Mouse (Mus musculus) CH12F3 (cell line): ENCODE data around the gene Dguok.

Experiments used
- in situ Hi-C: fragments of 300-500 bp; cut with MboI; formaldehyde crosslinking; loops from 2 replicates; pipeline ENCODE4 v1.14.3; 2020; ENCODE audit warnings: low sequenced_read_pairs

Dguok gene

GRCm38 (mm10) chr6:83456131-83456983 lies 50.4 kb downstream of the Dguok start:
- in situ Hi-C loops: no loop called here

- in situ Hi-C loops: no loop called here
Observed at GRCm38 (mm10) chr6:83455328-83456130, 51.2 kb downstream of the Dguok start.

GRCm38 (mm10) chr6:83453706-83454105 lies 53.1 kb downstream of the Dguok start:
- in situ Hi-C loops: no loop called here

GRCm38 (mm10) chr6:83450451-83451303 lies 56.1 kb downstream of the Dguok start:
- in situ Hi-C loops: no loop called here

- in situ Hi-C loops: no loop called here
Observed at GRCm38 (mm10) chr6:83449440-83449839, 57.3 kb downstream of the Dguok start.

- in situ Hi-C loops: no loop called here
Observed at GRCm38 (mm10) chr6:83448911-83449310, 57.9 kb downstream of the Dguok start.

GRCm38 (mm10) chr6:83447031-83447430 lies 59.7 kb downstream of the Dguok start:
- in situ Hi-C loops: no loop called here

- in situ Hi-C loops: no loop called here
Observed at GRCm38 (mm10) chr6:83445796-83446195, 61.0 kb downstream of the Dguok start.

- in situ Hi-C loops: no loop called here
Observed at GRCm38 (mm10) chr6:83443441-83444340, 63.1 kb downstream of the Dguok start.

GRCm38 (mm10) chr6:83442639-83443038 lies 64.1 kb downstream of the Dguok start:
- in situ Hi-C loops: no loop called here

- in situ Hi-C loops: no loop called here
Observed at GRCm38 (mm10) chr6:83441259-83442061, 65.3 kb downstream of the Dguok start.

- in situ Hi-C loops: no loop called here
Observed at GRCm38 (mm10) chr6:83440510-83441258, 66.1 kb downstream of the Dguok start.

GRCm38 (mm10) chr6:83440197-83440509 lies 66.6 kb downstream of the Dguok start:
- in situ Hi-C loops: no loop called here

- in situ Hi-C loops: no loop called here
Observed at GRCm38 (mm10) chr6:83439781-83440180, 67.0 kb downstream of the Dguok start.

- in situ Hi-C loops: no loop called here
Observed at GRCm38 (mm10) chr6:83439119-83439767, 67.5 kb downstream of the Dguok start.

GRCm38 (mm10) chr6:83438584-83438983 lies 68.2 kb downstream of the Dguok start:
- in situ Hi-C loops: no loop called here

GRCm38 (mm10) chr6:83437802-83438201 lies 69.0 kb downstream of the Dguok start:
- in situ Hi-C loops: no loop called here

GRCm38 (mm10) chr6:83437225-83437624 lies 69.5 kb downstream of the Dguok start:
- in situ Hi-C loops: no loop called here
